Mouse (Mus musculus): ENCODE results near the gene Arhgap18. TPM values are rescaled to one million over a fixed set of nuclear protein-coding genes. Genes with fewer than 3 reads are reported as not detected.
A peak's percentile ranks its signal among the peaks of the same experiment; 100 is the strongest.

The Arhgap18 gene
- polyA plus RNA-seq, 1 experiment from 2014 or later: 33.4 TPM

- H3K9me3 ChIP-seq (replicated peaks): no peaks in the 10 kb centered on the region
- H3K27ac ChIP-seq (ENCODE audit: poor library complexity, severe bottlenecking): no peak overlapping the region
- H3K27me3 ChIP-seq (replicated peaks): no peaks in the 10 kb centered on the region
- H3K4me1 ChIP-seq (replicated peaks): peaks cover 13% of the 10 kb centered on the region
- no peak for ATAC-seq (ENCODE audit: insufficient number of reproducible peaks, low FRiP score)
- no peaks in the 10 kb centered on the region for H3K36me3 ChIP-seq
- H3K4me2 ChIP-seq: no peak overlapping the region
- no peak overlapping the region for H3K4me3 ChIP-seq
- no peak overlapping the region for H3K9ac ChIP-seq
- 82% methylated on average over 7 of the region's 7 CpGs for whole genome bisulfite sequencing
Measured at GRCm38 (mm10) chr10:26810059-26810458, 56.8 kb downstream of the Arhgap18 start.

DNA sequence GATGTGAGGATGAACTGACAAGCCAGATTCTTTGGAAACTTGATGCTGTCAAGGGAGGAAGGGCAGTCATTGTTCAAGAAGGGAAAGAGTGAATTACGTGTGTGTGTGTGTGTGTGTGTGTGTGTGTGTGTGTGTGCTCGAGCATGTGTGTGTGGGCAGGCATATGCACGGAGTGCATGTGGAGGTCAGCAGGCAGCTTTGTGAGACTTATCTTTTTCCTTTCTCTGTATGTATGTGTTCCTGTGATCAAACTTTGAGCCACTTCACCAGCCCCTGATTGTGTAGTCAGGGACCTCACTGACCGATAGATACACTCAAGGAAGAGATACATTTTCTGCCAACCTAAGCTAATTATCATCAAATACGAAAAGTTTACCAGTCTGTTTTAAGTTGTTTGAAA, 57.6 kb downstream of the Arhgap18 start:
- H3K36me3 ChIP-seq: no peaks in the 10 kb centered on the region
- no peak overlapping the region for H3K4me3 ChIP-seq
- H3K4me2 ChIP-seq: no peak overlapping the region
- H3K9me3 ChIP-seq (replicated peaks): no peaks in the 10 kb centered on the region
- ATAC-seq (ENCODE audit: insufficient number of reproducible peaks, low FRiP score): no peak; the same call in 1 of the 2 replicates
- 56% methylated on average over 5 of the region's 5 CpGs for WGBS
- no peak overlapping the region for H3K9ac ChIP-seq
- H3K4me1 ChIP-seq (replicated peaks): peaks cover 13% of the 10 kb centered on the region
- no peaks in the 10 kb centered on the region for H3K27me3 ChIP-seq (replicated peaks)
- no peak overlapping the region for H3K27ac ChIP-seq (ENCODE audit: poor library complexity, severe bottlenecking)

GRCm38 (mm10) chr10:26811342-26811741, 58.1 kb downstream of the Arhgap18 start:
- Histone ChIP-seq H3K27me3 (replicated peaks) (no peaks in the 10 kb centered on the region), H3K4me1 (replicated peaks) (peaks cover 13% of the 10 kb centered on the region), H3K27ac (ENCODE audit: poor library complexity, severe bottlenecking) (no peak overlapping the region), H3K36me3 (no peaks in the 10 kb centered on the region), H3K4me3 (no peak overlapping the region), H3K9ac (no peak overlapping the region), H3K9me3 (replicated peaks) (no peaks in the 10 kb centered on the region), H3K4me2 (no peak overlapping the region)
- WGBS: 64% methylated on average over 4 of the region's 4 CpGs
- ATAC-seq (ENCODE audit: insufficient number of reproducible peaks, low FRiP score): no peak

DNA sequence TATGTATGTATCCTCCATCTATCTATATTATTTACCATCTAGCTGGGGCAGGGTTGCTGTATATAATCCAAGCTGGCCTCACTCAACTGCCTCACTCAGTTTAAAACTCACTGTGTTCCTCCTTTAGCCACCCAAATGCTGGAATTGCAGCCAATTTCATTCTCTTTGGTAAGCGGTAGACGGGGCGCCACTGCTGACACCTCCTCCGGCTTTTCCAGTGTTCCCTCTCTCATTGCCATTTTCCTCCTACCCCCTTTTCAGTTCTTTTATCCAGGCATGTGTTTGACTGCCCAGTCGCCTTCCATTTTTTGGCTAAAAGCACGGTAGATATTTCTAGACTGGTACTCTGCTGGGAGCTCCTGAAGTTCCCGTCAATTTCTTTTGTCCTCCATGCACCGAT, 62.4 kb downstream of the Arhgap18 start:
- Histone ChIP-seq H3K36me3 (no peaks in the 10 kb centered on the region), H3K9me3 (replicated peaks) (no peaks in the 10 kb centered on the region), H3K4me1 (replicated peaks) (peaks cover 10% of the 10 kb centered on the region), H3K9ac (no peak overlapping the region), H3K4me3 (no peak overlapping the region), H3K27me3 (replicated peaks) (no peaks in the 10 kb centered on the region), H3K4me2 (no peak overlapping the region), H3K27ac (ENCODE audit: poor library complexity, severe bottlenecking) (no peak overlapping the region)
- no peak for ATAC-seq (ENCODE audit: insufficient number of reproducible peaks, low FRiP score)
- WGBS: 93% methylated on average over 8 of the region's 8 CpGs

- peaks cover 25% of the 10 kb centered on the region for H3K4me1 ChIP-seq (replicated peaks)
Measured at GRCm38 (mm10) chr10:26820326-26820725, 67.1 kb downstream of the Arhgap18 start.

GRCm38 (mm10) chr10:26820936-26821335, 67.7 kb downstream of the Arhgap18 start:
- no peak overlapping the region for H3K4me2 ChIP-seq
- ATAC-seq (ENCODE audit: insufficient number of reproducible peaks, low FRiP score): no peak
- whole genome bisulfite sequencing: 81% methylated on average over 1 of the region's 1 CpGs

More at GRCm38 (mm10) chr10:26820326-26820725, 67.1 kb downstream of the Arhgap18 start:
- Histone ChIP-seq H3K36me3 (no peaks in the 10 kb centered on the region), H3K9ac (no peak overlapping the region), H3K4me2 (no peak overlapping the region), H3K9me3 (replicated peaks) (no peaks in the 10 kb centered on the region), H3K27me3 (replicated peaks) (no peaks in the 10 kb centered on the region), H3K27ac (ENCODE audit: poor library complexity, severe bottlenecking) (no peak overlapping the region), H3K4me3 (no peak overlapping the region)
- ATAC-seq (ENCODE audit: insufficient number of reproducible peaks, low FRiP score): no peak

GRCm38 (mm10) chr10:26823997-26824396, 70.8 kb downstream of the Arhgap18 start:
- H3K9me3 ChIP-seq (replicated peaks): no peaks in the 10 kb centered on the region
- no peak overlapping the region for H3K4me2 ChIP-seq
- WGBS: 63% methylated on average over 5 of the region's 5 CpGs
- no peaks in the 10 kb centered on the region for H3K27me3 ChIP-seq (replicated peaks)
- no peaks in the 10 kb centered on the region for H3K36me3 ChIP-seq
- peak overlapping the region; percentile 30; the same call in 1 of the 2 replicates for H3K27ac ChIP-seq (ENCODE audit: poor library complexity, severe bottlenecking)
- no peak overlapping the region for H3K9ac ChIP-seq
- ATAC-seq (ENCODE audit: insufficient number of reproducible peaks, low FRiP score): no peak
- H3K4me3 ChIP-seq: no peak overlapping the region
- H3K4me1 ChIP-seq (replicated peaks): peaks cover 37% of the 10 kb centered on the region

More at GRCm38 (mm10) chr10:26820936-26821335, 67.7 kb downstream of the Arhgap18 start:
- no peaks in the 10 kb centered on the region for H3K9me3 ChIP-seq (replicated peaks)
- no peak overlapping the region for H3K27ac ChIP-seq (ENCODE audit: poor library complexity, severe bottlenecking)
- no peak overlapping the region for H3K9ac ChIP-seq
- no peaks in the 10 kb centered on the region for H3K36me3 ChIP-seq
- H3K4me1 ChIP-seq (replicated peaks): peaks cover 25% of the 10 kb centered on the region
- no peak overlapping the region for H3K4me3 ChIP-seq
- H3K27me3 ChIP-seq (replicated peaks): no peaks in the 10 kb centered on the region

DNA sequence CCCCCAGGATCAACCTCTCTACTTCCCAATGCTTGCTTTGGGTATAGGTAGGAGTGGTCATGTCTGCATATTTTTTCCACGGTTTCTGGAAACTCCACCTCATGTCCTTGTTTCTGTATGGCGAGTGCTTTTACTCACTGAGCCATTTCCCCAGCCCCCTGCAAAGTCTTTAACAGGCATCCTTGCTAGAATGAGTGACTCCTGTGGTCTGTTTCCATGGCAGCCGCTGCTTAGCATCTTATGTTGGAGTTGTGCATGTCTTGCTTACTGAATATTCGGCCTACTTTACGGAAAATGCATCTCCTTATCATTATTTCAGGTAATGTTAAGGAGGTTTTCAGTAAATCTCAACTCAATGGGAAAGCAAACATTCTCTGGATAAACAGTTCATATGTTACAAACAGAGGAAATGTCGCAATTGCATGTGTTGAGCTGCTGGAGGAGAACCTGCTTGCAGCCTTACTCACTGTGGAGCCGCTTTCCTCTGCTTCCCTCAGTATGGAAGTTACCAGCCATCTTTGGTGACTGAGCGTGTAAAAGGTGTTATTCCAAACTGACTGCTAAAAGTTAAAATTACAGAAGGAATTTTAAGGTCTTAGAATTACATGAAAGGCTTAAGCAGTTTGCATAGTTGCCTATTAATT, 72.1 kb downstream of the Arhgap18 start:
- Histone ChIP-seq H3K36me3 (no peaks in the 10 kb centered on the region), H3K9ac (no peak overlapping the region), H3K27ac (ENCODE audit: poor library complexity, severe bottlenecking) (no peak overlapping the region), H3K4me2 (no peak overlapping the region), H3K9me3 (replicated peaks) (no peaks in the 10 kb centered on the region), H3K27me3 (replicated peaks) (no peaks in the 10 kb centered on the region), H3K4me1 (replicated peaks) (peaks cover 37% of the 10 kb centered on the region), H3K4me3 (no peak overlapping the region)
- 81% methylated on average over 8 of the region's 8 CpGs for WGBS
- no peak for ATAC-seq (ENCODE audit: insufficient number of reproducible peaks, low FRiP score)

DNA sequence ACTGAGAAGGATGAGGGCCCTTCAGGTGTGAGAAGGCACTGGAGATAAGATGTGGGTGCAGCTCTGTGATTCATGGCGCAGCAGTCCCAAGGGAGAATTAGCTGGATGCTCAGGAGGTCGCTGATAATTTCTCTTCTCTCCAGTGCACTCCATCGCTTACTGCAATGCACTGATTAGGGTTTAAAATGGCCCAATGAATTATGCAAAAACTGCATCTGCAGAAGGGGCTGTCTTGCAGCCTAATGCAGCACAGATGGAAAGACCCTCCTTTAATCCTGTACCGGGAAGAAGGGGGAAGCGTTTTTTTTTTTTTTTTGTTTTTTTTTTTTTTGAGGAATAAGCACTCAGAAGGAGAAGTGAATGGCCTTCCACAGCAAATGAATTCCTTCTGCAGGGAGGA, 74.1 kb downstream of the Arhgap18 start:
- 46% methylated on average over 5 of the region's 5 CpGs for WGBS

DNA sequence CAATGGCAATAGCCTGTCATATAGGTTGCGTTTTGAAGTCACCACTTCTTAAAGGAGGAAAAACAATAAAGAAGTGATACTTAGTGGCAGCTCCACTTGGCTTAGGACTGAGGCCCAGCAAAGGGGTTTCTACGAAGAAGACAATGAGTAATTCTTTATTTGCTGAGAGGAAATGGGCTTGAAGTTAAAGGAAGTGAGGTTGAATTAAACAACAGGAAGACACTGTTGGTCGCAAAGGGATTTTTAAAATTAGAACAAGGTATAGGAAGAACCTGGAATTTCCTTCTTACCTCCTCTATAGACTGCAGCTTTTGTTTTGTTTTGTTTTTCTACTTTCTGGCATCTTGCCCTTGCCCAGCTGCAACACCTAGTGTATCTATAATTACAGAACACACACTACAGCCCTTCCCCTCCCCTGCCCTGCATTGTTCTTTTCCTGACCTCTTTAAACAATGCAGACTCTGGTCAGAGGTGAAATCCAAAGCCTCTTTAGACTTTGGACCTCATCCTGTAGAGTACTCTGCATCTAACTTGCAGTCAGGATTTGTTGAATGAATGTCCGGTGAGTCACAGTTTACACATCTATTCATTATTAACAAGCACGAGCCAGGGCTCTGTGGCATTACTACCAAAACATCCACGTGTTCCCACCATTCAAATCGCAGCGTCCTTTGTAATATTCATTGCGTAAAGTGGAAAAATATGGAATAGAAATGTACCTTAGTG, 75.4 kb downstream of the Arhgap18 start:
- Histone ChIP-seq H3K27ac (ENCODE audit: poor library complexity, severe bottlenecking) (no peak overlapping the region), H3K4me1 (replicated peaks) (peaks cover 28% of the 10 kb centered on the region), H3K4me3 (no peak overlapping the region), H3K9me3 (replicated peaks) (no peaks in the 10 kb centered on the region), H3K9ac (no peak overlapping the region), H3K27me3 (replicated peaks) (no peaks in the 10 kb centered on the region), H3K4me2 (no peak overlapping the region), H3K36me3 (no peaks in the 10 kb centered on the region)
- WGBS: 65% methylated on average over 9 of the region's 9 CpGs
- peak; percentile 57; the same call in 1 of the 2 replicates for ATAC-seq (ENCODE audit: insufficient number of reproducible peaks, low FRiP score)

More for the DNA sequence above, 74.1 kb downstream of the Arhgap18 start:
- H3K9ac ChIP-seq: no peak overlapping the region
- no peaks in the 10 kb centered on the region for H3K9me3 ChIP-seq (replicated peaks)
- no peaks in the 10 kb centered on the region for H3K36me3 ChIP-seq
- H3K4me3 ChIP-seq: no peak overlapping the region
- peaks cover 32% of the 10 kb centered on the region for H3K4me1 ChIP-seq (replicated peaks)
- H3K27ac ChIP-seq (ENCODE audit: poor library complexity, severe bottlenecking): no peak overlapping the region
- ATAC-seq (ENCODE audit: insufficient number of reproducible peaks, low FRiP score): no peak
- no peaks in the 10 kb centered on the region for H3K27me3 ChIP-seq (replicated peaks)
- H3K4me2 ChIP-seq: no peak overlapping the region

DNA sequence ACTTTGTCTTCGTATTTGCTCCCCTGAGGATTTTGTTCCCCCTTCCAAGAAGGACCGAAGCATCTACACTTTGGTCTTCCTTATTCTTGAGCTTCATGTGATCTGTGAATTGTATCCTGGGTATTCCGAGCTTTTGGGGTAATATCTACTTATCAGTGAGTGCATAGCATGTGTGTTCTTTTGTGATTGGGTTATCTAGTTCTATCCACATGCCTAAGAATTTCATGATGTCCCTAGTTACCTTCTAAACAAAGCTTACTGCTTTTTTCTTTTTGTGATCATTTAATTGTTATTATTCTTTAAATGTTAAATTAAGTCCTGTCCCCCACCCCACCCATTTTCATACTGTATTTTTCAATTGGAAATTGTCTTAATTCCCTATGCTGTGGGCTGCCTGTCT, 78.8 kb downstream of the Arhgap18 start:
- no peak overlapping the region for H3K27ac ChIP-seq (ENCODE audit: poor library complexity, severe bottlenecking)
- H3K4me2 ChIP-seq: no peak overlapping the region
- ATAC-seq (ENCODE audit: insufficient number of reproducible peaks, low FRiP score): no peak
- H3K9ac ChIP-seq: no peak overlapping the region
- no peaks in the 10 kb centered on the region for H3K9me3 ChIP-seq (replicated peaks)
- no peaks in the 10 kb centered on the region for H3K27me3 ChIP-seq (replicated peaks)
- peaks cover 12% of the 10 kb centered on the region for H3K4me1 ChIP-seq (replicated peaks)
- WGBS: 78% methylated on average over 3 of the region's 3 CpGs
- no peaks in the 10 kb centered on the region for H3K36me3 ChIP-seq
- no peak overlapping the region for H3K4me3 ChIP-seq

Measured in heart, embryonic 12.5 days (tissue).